Mouse (Mus musculus) bone marrow macrophage, adult 2 months (primary cell): Measurements from ENCODE around the gene Ppfibp1.

Experiments used
- CTCF ChIP-seq: IDR thresholded peaks from 2 replicates; pipeline ENCODE4 v1.5.1; 2012; ENCODE audit warnings: low read depth, mild to moderate bottlenecking, low read length, moderate library complexity
- POLR2A ChIP-seq: IDR thresholded peaks from 2 replicates; pipeline ENCODE4 v1.6.1; 2012; ENCODE audit warnings: mild to moderate bottlenecking, low read depth, low read length, borderline replicate concordance

DNA sequence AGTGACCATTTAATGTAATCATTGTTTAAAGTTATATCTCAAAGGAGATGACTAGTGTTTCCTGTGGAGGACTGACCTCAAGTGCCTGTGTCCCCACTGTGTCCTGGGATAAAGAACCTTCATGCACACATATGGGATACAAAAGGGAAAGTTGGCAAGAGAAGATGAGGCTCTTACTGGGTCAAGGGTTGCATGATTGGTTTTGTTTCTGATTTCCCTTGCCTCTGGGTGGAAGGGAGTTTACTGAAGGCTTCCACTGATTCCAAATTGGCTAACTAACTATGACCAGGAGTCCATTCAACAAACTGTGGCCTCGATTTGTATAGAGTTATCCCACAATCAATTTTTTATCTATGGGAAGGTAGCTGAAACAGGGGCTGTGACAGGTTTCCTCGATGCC, 15.3 kb downstream of the Ppfibp1 start:
- TF ChIP-seq POLR2A (no peak), CTCF (no peak)
